Mouse (Mus musculus) Patski (cell line): ENCODE data around the gene Lck. TPM values are rescaled to one million over a fixed set of nuclear protein-coding genes. Genes with fewer than 3 reads are reported as not detected.
"Not testable (repeated sequence)": the region's sequence is repeated elsewhere in the genome, so short reads cannot be mapped to it uniquely, and the experiment has no call there.

Source experiments
- ATAC-seq: fragments of 100-300 bp; one replicate; pipeline ENCODE4 v1.8.0; 2021
- CTCF ChIA-PET: fragments of 350-600 bp; sonication (Branson Sonifier 250); formaldehyde crosslinking; loops from one replicate; lab custom pipeline; 2022; ENCODE audit warnings: inconsistent platforms; lab: Charles Lee
- POLR2A ChIA-PET: fragments of 350-600 bp; sonication (Branson Sonifier 250); formaldehyde crosslinking; loops from one replicate; lab custom pipeline; 2022; ENCODE audit warnings: antibody characterized with exemption, inconsistent platforms; lab: Charles Lee
- DNase-seq: peaks from one replicate; pipeline ENCODE4 v3.0.0-alpha.2; 2011; ENCODE audit warnings: low read depth, low spot score
- H3K27me3 ChIP-seq: fragments of 371-371 bp; one replicate; pipeline ENCODE4 v1.5.1; 2021
- CTCF ChIP-seq: fragments of 100-300 bp; IDR thresholded peaks from one replicate; pipeline ENCODE4 v1.5.1; 2021
- in situ Hi-C: fragments of 300-500 bp; cut with MboI; formaldehyde crosslinking; loops from 3 replicates; pipeline ENCODE4 v1.11.1; 2018; ENCODE audit warnings: low pct_unique_long_range_greater_than_20kb, mixed read lengths
- polyA plus RNA-seq: library from polyadenylated mRNA; unstranded; gene quantifications from one replicate; pipeline ENCODE4 v1.2.3, GENCODE M21; 2021

Gene Lck
- polyA plus RNA-seq, 1 experiment from 2014 or later = 0.12 TPM

DNA sequence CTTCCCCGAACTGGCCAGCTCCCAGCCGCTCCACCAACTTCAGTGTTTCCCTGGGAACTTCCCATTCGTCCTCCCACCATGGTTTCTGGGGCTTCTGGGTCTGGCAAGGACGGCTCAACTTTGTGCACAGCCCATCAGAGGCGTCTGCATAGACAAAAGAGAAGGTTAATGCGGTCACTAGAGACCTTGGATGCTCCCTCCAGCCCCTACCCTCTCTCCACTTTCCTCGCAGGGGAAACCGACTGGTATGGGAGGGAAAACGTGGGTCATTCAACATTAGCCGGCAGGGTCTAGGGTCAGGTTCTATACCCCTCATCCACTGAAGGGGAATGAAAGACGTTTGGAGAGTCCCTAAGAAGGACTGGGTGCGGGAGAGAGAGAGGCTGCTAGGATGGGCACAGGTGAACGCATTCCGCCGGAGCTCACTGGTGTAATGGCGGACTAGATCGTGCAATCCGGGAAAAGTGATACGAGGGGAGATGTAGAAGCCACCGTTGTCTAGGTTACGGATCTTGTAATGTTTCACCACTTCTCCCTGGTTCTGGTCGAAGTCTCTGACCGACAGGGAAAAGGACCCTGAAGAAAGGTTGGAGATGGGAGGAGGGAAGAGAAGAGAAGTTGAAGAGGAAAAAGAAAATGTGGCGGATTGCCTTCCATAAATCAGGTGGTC, 17.4 kb downstream of the Lck start:
- ATAC-seq = no peak
- TF ChIP-seq CTCF = no peak
- in situ Hi-C loops = no loop called here
- ChIA-PET POLR2A (no interaction called here), CTCF (no interaction called here)
- no peaks in the 10 kb centered on the region for H3K27me3 ChIP-seq
- no peak for DNase-seq

GRCm38 (mm10) chr4:129555421-129555861, 18.0 kb downstream of the Lck start:
- no peaks in the 10 kb centered on the region for H3K27me3 ChIP-seq
- in situ Hi-C loops = no loop called here
- ATAC-seq (no peak), DNase-seq (no peak)
- POLR2A ChIA-PET = interaction anchor here (1.2 kb wide), 1 partner anchor 13 kb away, joined by 3 read pairs; the partner anchor contains the start of gene Hdac1
- no peak for TF ChIP-seq CTCF
- CTCF ChIA-PET = no interaction called here

DNA sequence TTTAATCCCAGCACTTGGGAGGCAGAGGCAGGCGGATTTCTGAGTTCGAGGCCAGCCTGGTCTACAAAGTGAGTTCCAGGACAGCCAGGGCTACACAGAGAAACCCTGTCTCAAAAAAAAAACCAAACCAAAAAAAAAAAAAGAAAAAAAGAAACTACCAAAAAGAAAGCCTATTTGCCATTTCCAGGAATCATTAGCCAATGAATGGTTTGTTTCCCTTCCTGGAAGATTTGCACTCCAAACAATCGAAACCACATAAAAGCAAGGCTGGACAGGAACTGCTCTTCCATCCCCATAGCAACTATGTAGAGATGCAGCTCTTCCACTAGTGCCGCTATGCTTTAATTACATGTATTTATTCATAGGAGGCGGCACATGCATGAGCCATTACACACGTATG, 18.9 kb downstream of the Lck start:
- ChIA-PET CTCF (interaction anchor here (1.0 kb wide), 1 partner anchor 23 kb away, joined by 4 read pairs; no protein-coding TSS in a partner anchor), POLR2A (interaction anchor here (1.2 kb wide), 1 partner anchor 12 kb away, joined by 3 read pairs; the partner anchor contains the start of gene Hdac1)
- DNase-seq, in situ Hi-C loops, H3K27me3 ChIP-seq, ATAC-seq: not testable (repeated sequence)

GRCm38 (mm10) chr4:129550295-129550694, 23.1 kb downstream of the Lck start:
- DNase-seq = no peak
- ChIA-PET CTCF (no interaction called here), POLR2A (no interaction called here)
- H3K27me3 ChIP-seq = no peaks in the 10 kb centered on the region
- no peak for TF ChIP-seq CTCF
- ATAC-seq = no peak
- in situ Hi-C loops = no loop called here

GRCm38 (mm10) chr4:129549306-129549705, 24.1 kb downstream of the Lck start:
- ATAC-seq (no peak), DNase-seq (no peak)
- TF ChIP-seq CTCF = peak; percentile 9
- H3K27me3 ChIP-seq = no peaks in the 10 kb centered on the region
- ChIA-PET POLR2A (no interaction called here), CTCF (interaction anchor here (1.2 kb wide), 1 partner anchor 59 kb away, joined by 4 read pairs; no protein-coding TSS in a partner anchor)
- in situ Hi-C loops = no loop called here

DNA sequence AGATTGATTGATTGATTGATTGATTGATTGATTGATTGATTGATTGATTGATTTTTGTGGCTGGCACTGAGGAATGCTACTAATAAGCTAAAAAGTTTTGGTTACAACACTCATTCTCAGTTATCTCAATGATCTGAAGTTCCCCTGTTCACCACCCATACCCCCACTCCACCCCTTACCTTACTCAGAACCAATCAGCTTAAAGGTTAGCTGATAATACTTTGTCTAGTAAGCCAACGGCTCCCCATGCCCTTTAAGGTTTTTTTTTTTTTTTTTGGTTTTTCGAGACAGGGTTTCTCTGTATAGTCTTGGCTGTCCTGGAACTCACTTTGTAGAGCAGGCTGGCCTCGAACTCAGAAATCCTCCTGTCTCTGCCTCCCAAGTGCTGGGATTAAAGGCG, 25.8 kb downstream of the Lck start:
- POLR2A ChIA-PET, DNase-seq, ATAC-seq, H3K27me3 ChIP-seq, CTCF ChIA-PET, in situ Hi-C loops: not testable (repeated sequence)

DNA sequence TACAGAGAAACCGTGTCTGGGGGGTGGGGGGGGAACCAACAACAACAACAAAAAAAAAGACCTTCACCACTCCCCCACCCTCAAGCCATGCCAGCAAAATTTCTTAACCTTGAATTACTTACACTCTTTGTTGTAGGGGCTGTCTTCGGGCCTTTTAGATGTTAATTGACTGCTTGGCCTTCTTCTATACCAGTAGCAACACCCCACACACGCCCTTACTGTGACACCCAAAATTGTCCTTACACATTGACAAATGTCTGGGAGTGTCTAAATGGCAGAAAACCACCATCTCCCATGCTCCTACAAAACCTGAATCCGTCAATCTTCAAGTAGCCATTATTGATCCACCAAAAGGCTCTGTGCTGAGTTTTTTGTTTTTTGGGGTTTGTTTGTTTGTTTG, 29.3 kb downstream of the Lck start:
- ChIA-PET CTCF (no interaction called here), POLR2A (no interaction called here)
- no peak for TF ChIP-seq CTCF
- in situ Hi-C loops = loop anchor here (5.0 kb wide), 1 partner anchor 43 kb away; no protein-coding TSS in a partner anchor
- DNase-seq = no peak
- no peak for ATAC-seq
- no peaks in the 10 kb centered on the region for H3K27me3 ChIP-seq

DNA sequence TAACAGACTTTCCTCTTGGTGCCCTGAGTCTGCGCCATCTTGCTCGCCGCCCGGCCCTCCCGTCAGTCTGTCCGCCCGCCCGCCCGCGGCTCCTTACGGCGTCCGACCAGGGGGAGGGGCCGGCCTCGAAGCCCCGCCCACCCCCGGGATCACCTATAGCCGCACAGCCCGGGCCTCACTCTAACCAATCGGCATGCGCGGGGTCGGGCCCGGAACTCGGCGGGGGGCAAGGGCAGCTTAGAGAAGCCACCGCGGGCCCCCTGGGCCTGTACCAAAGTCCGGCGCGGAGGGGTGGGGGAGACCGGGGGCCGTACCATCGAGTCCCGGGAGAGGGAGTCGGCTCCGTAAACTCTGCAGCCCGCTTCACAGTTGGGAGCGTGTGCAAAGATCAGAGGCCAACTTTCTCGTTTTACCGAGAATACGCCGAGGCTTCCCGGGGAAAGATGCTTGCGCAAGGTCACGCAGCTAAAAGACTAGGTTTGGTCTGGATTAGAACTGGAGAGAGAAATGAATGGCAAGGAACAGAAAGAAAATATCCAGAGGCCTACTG, 30.8 kb downstream of the Lck start, which contains the start of gene Hdac1:
Gene Hdac1, minus strand, starts transcription at position 122 of the 550 bp plus-strand sequence.
- no peak for TF ChIP-seq CTCF
- ChIA-PET CTCF (interaction anchor here (1.2 to 1.4 kb wide), 2 partner anchors 10 to 66 kb away, joined by 3 to 4 read pairs; no protein-coding TSS in a partner anchor), POLR2A (interaction anchor here (1.0 to 1.2 kb wide), 2 partner anchors 12 to 34 kb away, joined by 3 to 4 read pairs; no protein-coding TSS in a partner anchor)
- ATAC-seq = peak; percentile 91
- no peaks in the 10 kb centered on the region for H3K27me3 ChIP-seq
- in situ Hi-C loops = loop anchor here (5.0 kb wide), 1 partner anchor 45 kb away; no protein-coding TSS in a partner anchor
- DNase-seq = peak; percentile 47

DNA sequence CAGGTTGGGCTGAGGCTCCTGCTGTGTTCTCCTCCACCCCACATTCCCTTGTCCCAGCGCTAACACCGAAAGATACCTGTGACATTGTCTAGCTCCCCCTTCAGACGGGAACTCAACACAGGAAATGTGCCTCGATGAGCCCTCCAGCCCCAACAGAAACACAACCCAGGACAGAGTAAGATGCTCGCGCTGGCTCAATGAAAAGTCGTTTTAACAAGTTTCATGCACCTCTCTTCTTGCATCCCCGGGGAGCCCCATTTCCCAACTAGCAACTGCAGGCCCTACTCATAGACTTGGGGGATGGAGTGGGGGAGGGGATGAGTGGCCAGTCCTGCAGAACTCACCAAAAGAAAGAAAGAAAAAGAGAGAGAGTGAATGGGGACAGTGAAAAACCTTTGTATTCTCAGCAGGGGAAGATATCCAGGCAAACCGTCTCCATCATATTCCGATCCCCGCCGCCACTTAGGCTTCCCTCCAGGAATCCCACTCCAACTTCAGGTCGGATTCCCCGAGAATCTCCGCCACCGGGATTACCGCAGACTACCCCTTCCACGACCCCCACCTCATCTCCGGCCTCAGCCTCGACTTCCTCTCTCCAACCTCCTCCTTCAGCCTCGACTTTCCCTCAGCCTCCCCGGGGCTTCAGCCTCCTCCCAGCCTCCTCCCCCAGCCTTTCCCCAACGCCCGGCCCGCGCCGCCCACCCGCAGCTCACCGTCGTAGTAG, 31.4 kb downstream of the Lck start:
- ChIA-PET CTCF (interaction anchor here (1.0 to 1.4 kb wide), 3 partner anchors 9 to 66 kb away, joined by 3 to 4 read pairs (median 3); no protein-coding TSS in a partner anchor), POLR2A (interaction anchor here (1.0 to 1.2 kb wide), 2 partner anchors 13 to 35 kb away, joined by 3 to 4 read pairs; no protein-coding TSS in a partner anchor)
- peak; percentile 56 for TF ChIP-seq CTCF
- DNase-seq = no peak
- H3K27me3 ChIP-seq = no peaks in the 10 kb centered on the region
- peak; percentile 10 for ATAC-seq
- in situ Hi-C loops = loop anchor here (5.0 kb wide), 1 partner anchor 45 kb away; no protein-coding TSS in a partner anchor

DNA sequence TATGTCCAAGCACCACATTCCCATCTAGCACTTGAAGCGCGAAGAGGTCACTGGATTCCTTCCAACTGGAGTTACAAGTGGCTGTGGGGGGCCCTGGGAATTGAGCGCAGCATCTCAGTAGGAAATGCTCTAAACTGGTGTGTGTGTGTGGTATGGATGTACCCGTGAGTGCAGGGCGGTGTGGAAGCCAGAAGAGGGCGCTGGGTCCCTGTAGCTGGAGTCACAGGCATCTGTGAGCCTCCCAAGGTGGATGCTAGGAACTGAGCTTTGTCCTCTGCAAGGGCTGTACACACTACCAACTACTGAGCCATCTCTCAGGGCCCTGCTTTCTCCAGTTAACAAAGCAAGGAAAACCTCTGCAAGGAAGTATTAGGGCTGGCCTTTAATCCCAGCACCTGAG, 33.4 kb downstream of the Lck start:
- TF ChIP-seq CTCF = peak; percentile 47
- H3K27me3 ChIP-seq = no peaks in the 10 kb centered on the region
- ChIA-PET POLR2A (no interaction called here), CTCF (no interaction called here)
- in situ Hi-C loops = loop anchor here (5.0 kb wide), 1 partner anchor 47 kb away; no protein-coding TSS in a partner anchor
- no peak for ATAC-seq
- no peak for DNase-seq

GRCm38 (mm10) chr4:129528901-129529300, 44.5 kb downstream of the Lck start:
- DNase-seq, in situ Hi-C loops, ATAC-seq, CTCF ChIA-PET, H3K27me3 ChIP-seq, POLR2A ChIA-PET: not testable (repeated sequence)
